Mouse (Mus musculus): Measurements from ENCODE around the gene Azin2. TPM values are rescaled to one million over a fixed set of nuclear protein-coding genes. Genes with fewer than 3 reads are reported as not detected.

Gene Azin2
- polyA plus RNA-seq, 1 experiment = 46.0 TPM

DNA sequence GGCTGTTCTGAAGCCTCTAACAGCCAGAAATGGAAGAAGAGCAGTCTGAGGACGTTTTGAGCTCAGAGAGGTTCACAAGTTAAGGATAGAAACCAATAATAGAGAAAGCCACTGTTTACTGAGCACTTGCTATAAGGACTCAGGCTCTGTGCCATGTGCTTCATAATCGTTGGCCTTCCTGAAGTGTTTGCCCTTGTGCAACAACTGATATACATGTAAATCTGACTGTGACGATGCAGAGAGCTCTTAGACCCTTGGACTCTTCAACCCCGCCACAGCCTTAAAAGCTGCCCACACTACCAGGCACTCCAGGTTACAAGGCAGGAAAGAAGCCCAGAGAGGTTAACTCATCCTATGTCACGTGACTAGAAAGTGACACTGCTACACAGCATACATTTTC lies 6.8 kb upstream of the Azin2 start:
- no peaks in the 10 kb centered on the region for H3K4me1 ChIP-seq (ENCODE audit: control insufficient read depth, insufficient read depth, low read length)
- H3K27ac ChIP-seq (ENCODE audit: insufficient read depth, low read length) = no peak overlapping the region
- no peak overlapping the region for H3K4me3 ChIP-seq (ENCODE audit: insufficient read depth, low read length)
- TF ChIP-seq POLR2A (IDR thresholded peaks at IDR 0.05; ENCODE audit: extremely low read depth, insufficient read depth, low read length) = no peak
- no peak for TF ChIP-seq CTCF (IDR thresholded peaks at IDR 0.05; ENCODE audit: extremely low read depth, insufficient read depth, low read length)

DNA sequence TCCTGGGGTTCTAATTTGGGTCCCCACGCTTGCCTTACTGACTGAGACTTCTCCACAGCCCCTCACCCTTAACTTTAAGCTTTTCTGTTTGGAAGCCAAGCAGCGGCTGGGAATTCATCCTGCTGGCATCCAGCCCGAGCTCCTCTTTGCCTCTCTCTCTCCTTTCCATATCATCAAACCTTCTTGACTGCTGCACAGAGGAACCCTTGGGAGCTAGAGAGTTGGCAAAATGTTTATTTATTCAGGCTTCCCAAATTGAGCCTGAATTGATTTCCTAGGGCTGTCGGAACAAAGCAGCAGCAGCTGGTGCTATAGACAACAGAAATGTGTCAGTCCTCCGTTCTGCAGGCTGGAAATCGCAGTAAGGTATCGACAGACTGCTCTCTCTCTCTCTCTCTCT lies 4.5 kb upstream of the Azin2 start:
- no peak overlapping the region for H3K27ac ChIP-seq (ENCODE audit: insufficient read depth, low read length)

DNA sequence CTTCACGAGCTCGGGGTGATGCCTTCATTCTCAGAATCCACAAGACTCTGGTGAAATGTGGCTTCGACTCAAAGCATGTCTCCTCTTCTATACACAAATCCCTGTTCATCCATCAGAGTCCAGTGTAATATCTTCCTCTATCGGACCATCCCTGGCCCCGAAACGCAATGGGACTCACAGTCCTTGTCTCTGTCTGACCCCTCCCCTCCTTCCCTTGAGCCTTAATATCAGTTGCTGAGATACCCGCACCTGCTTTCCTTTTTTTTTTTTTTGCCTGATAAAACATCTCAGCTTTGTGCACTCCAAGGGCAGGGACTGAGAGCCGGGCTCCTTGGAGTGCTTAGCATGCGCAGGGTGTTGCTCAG lies 666 bp upstream of the Azin2 start:
- H3K4me1 ChIP-seq (ENCODE audit: control insufficient read depth, insufficient read depth, low read length) = 0 out of 2 replicates have a peak, but pooled peaks cover 1% of the 10 kb centered on the region
- H3K27ac ChIP-seq (ENCODE audit: insufficient read depth, low read length) = no peak overlapping the region
- TF ChIP-seq CTCF (IDR thresholded peaks at IDR 0.05; ENCODE audit: extremely low read depth, insufficient read depth, low read length) (no peak), POLR2A (IDR thresholded peaks at IDR 0.05; ENCODE audit: extremely low read depth, insufficient read depth, low read length) (no peak)
- peak overlapping the region; percentile 44; the same call in 1 of the 2 replicates for H3K4me3 ChIP-seq (ENCODE audit: insufficient read depth, low read length)

More for the DNA sequence above, 4.5 kb upstream of the Azin2 start:
- H3K4me3 ChIP-seq (ENCODE audit: insufficient read depth, low read length) = no peak overlapping the region
- TF ChIP-seq POLR2A (IDR thresholded peaks at IDR 0.05; ENCODE audit: extremely low read depth, insufficient read depth, low read length) = no peak
- no peak for TF ChIP-seq CTCF (IDR thresholded peaks at IDR 0.05; ENCODE audit: extremely low read depth, insufficient read depth, low read length)
- H3K4me1 ChIP-seq (ENCODE audit: control insufficient read depth, insufficient read depth, low read length) = no peaks in the 10 kb centered on the region

DNA sequence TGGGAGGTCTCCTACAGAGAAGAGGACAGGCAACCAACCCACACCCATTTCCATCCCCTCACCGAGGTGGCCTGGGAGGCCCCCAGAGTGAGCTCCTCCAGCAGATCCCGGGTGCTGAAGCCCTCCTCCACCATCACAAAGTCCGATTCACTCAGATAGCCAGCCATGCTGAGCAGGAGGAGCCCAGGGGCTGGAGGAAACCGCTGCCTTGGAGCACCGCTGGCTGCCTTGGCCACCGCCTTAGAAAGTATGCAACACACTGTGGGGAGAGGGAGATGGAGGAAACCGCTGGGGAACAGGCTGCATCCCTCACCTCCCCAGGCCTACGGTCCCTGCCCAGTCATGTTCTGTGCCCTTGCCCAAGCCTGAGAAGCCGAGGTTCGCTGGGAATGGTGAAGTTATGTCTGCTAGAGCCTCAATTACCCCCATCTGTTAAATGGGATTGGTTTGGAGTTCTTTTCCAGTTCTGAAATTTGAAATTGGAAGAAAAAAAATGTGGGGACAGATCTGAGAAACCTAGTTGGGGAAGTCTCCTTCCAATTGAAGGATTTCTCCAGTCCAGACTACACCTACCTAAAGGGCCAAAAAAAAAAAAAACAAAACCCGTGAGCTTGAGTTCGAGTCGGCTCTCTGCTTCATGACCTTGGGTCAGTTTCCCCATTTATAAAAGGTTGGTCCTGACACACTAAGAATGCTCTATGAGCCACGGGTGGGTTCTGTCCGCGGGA lies 777 bp downstream of the Azin2 start:
- no peak overlapping the region for H3K27ac ChIP-seq (ENCODE audit: insufficient read depth, low read length)
- peak overlapping the region; percentile 44 for H3K4me3 ChIP-seq (ENCODE audit: insufficient read depth, low read length)
- TF ChIP-seq POLR2A (IDR thresholded peaks at IDR 0.05; ENCODE audit: extremely low read depth, insufficient read depth, low read length) (no peak), CTCF (IDR thresholded peaks at IDR 0.05; ENCODE audit: extremely low read depth, insufficient read depth, low read length) (no peak)
- H3K4me1 ChIP-seq (ENCODE audit: control insufficient read depth, insufficient read depth, low read length) = 0 out of 2 replicates have a peak, but pooled peaks cover 1% of the 10 kb centered on the region

DNA sequence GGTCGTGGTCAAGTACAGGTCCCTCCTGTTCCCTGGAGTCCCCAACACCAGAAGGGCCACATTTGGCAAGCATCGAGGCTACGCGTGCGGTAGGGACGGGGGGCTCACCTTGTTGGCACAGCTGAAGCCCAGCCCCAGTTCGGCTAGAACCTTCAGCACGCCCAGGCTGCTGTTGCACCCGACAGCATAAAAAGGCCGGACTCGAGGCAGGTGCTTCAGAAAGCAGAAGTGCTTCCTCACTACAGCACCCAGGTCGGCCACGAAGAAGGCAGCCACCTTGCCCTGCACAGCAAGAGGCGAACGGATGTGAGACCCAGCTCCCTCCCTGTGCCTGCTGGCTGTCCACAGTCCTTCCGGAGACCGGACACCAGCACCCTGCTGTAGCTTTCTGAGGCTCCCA lies 2.6 kb downstream of the Azin2 start:
- H3K4me1 ChIP-seq (ENCODE audit: control insufficient read depth, insufficient read depth, low read length) = 0 out of 2 replicates have a peak, but pooled peaks cover 1% of the 10 kb centered on the region
- no peak overlapping the region for H3K4me3 ChIP-seq (ENCODE audit: insufficient read depth, low read length)
- TF ChIP-seq CTCF (IDR thresholded peaks at IDR 0.05; ENCODE audit: extremely low read depth, insufficient read depth, low read length) (no peak), POLR2A (IDR thresholded peaks at IDR 0.05; ENCODE audit: extremely low read depth, insufficient read depth, low read length) (no peak)
- no peak overlapping the region for H3K27ac ChIP-seq (ENCODE audit: insufficient read depth, low read length)

DNA sequence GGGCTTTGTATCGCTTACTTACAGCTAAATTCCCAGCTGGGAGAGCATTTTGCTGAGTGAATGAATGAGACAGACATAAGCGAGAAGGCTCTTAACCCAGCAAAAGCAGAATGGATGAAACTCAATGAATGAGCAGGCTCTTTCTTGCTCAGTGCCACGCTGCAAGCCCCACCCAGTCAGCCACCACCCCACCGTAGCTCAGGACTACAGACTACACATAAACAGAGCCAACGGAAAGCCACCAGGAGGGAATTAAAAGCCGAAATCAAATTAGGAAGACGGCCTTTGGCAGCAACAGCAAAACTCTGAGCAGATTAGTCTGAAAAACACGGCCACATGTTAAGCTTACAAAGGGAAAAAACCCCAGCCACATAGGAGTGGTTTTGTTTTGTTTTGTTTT lies 3.4 kb downstream of the Azin2 start:
- H3K27ac ChIP-seq (ENCODE audit: insufficient read depth, low read length) = no peak overlapping the region
- no peak overlapping the region for H3K4me3 ChIP-seq (ENCODE audit: insufficient read depth, low read length)
- 0 out of 2 replicates have a peak, but pooled peaks cover 1% of the 10 kb centered on the region for H3K4me1 ChIP-seq (ENCODE audit: control insufficient read depth, insufficient read depth, low read length)
- TF ChIP-seq CTCF (IDR thresholded peaks at IDR 0.05; ENCODE audit: extremely low read depth, insufficient read depth, low read length) = no peak
- no peak for TF ChIP-seq POLR2A (IDR thresholded peaks at IDR 0.05; ENCODE audit: extremely low read depth, insufficient read depth, low read length)

DNA sequence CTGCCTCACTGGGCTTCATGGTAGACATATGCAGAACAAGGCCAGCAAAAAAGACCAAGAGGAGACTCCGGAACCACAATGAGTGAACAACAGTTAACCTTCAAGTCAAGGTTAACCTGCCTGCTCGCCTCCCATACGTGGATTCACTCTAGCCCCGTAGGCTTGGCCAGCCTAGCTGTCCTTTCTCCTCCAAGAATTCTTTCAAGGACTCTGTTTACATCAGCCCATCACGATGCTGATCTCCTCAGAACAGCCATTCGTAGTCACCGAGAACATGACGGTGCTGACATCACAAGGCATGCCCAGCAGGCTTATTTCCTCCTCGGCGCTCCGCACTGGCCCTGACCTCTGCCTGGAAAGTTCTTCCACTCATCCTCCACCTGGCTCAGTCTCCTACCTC lies 4.1 kb downstream of the Azin2 start:
- Histone ChIP-seq H3K27ac (ENCODE audit: insufficient read depth, low read length) (no peak overlapping the region), H3K4me1 (ENCODE audit: control insufficient read depth, insufficient read depth, low read length) (0 out of 2 replicates have a peak, but pooled peaks cover 1% of the 10 kb centered on the region), H3K4me3 (ENCODE audit: insufficient read depth, low read length) (no peak overlapping the region)
- TF ChIP-seq POLR2A (IDR thresholded peaks at IDR 0.05; ENCODE audit: extremely low read depth, insufficient read depth, low read length) (no peak), CTCF (IDR thresholded peaks at IDR 0.05; ENCODE audit: extremely low read depth, insufficient read depth, low read length) (no peak)

DNA sequence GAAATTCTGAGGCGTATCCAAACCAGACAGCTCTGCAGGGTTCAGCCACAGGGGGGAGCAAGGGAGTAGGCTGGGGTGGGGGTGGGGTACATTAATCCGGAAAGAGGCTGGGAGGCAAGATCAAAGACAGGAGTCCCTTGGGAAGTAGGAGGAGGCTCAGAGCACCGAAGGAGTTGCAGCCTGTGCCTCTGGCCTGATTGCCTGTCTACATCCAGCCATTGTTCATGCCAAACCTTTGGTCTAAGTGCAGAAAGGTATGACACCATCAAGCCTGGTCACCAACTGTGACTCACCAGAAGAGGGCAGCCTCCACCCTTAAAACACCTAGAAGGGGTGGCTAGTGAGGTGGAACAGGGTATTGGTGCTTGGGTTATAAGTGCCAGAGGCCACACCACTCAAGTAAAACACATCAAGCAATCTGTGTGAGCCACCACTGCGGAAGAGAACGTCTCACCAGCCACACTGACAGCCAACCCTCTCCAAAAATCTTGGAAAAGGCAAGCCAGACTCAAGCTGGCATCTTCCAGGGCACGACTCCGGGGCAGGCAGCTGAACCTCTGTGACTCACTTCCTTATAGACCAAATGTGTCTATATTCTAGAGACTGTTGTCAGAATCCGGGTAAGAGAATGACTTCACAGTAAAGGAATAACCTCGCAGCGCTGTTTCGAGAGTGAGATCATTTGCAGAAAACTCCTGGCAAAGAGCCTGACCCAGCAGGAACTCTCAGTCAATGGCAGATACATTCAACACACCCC lies 4.9 kb downstream of the Azin2 start:
- Histone ChIP-seq H3K4me3 (ENCODE audit: insufficient read depth, low read length) (no peak overlapping the region), H3K27ac (ENCODE audit: insufficient read depth, low read length) (no peak overlapping the region), H3K4me1 (ENCODE audit: control insufficient read depth, insufficient read depth, low read length) (0 out of 2 replicates have a peak, but pooled peaks cover 1% of the 10 kb centered on the region)
- TF ChIP-seq POLR2A (IDR thresholded peaks at IDR 0.05; ENCODE audit: extremely low read depth, insufficient read depth, low read length) = no peak
- TF ChIP-seq CTCF (IDR thresholded peaks at IDR 0.05; ENCODE audit: extremely low read depth, insufficient read depth, low read length) = peak; percentile 50

DNA sequence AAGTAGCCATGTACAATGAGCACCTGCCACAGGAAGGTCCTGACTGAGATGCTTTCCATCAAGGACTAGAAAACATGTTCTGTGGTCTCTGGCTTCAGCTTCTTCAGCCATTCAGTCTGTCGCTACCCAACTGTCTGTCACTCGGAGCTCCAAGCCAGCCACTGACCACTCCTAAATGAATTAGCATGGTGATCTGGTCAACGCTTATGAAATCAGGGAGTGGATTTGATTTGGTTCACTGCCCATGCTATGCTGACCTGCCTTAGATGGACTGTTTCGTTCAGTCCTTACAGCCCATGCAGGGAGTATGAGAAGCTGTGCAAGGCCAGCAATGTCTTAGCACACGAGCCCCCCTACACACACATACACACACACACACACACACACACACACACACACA lies 8.4 kb downstream of the Azin2 start:
- Histone ChIP-seq H3K4me1 (ENCODE audit: control insufficient read depth, insufficient read depth, low read length) (no peaks in the 10 kb centered on the region), H3K4me3 (ENCODE audit: insufficient read depth, low read length) (no peak overlapping the region), H3K27ac (ENCODE audit: insufficient read depth, low read length) (no peak overlapping the region)
- TF ChIP-seq POLR2A (IDR thresholded peaks at IDR 0.05; ENCODE audit: extremely low read depth, insufficient read depth, low read length) (no peak), CTCF (IDR thresholded peaks at IDR 0.05; ENCODE audit: extremely low read depth, insufficient read depth, low read length) (no peak)

DNA sequence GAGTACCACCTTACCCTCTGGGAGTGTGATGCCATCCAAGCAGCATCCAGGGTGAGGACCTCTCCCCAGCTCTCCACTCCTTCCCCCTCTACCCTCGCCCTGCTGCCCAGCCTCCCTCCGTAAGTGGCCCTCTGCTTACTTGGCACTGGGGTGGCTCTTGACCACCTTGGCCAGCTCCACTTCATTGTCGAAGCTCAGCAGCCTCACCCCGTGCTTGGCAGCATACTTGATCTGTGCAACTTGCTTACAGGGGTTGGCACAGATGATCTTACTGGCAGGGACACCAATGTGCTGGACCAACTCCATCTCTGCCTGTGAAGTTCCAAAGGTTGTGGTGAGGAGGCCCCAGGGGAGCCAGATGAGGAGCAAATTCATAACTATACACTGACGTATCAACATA lies 11.8 kb downstream of the Azin2 start:
- Histone ChIP-seq H3K4me3 (ENCODE audit: insufficient read depth, low read length) (no peak overlapping the region), H3K4me1 (ENCODE audit: control insufficient read depth, insufficient read depth, low read length) (no peaks in the 10 kb centered on the region), H3K27ac (ENCODE audit: insufficient read depth, low read length) (no peak overlapping the region)
- TF ChIP-seq POLR2A (IDR thresholded peaks at IDR 0.05; ENCODE audit: extremely low read depth, insufficient read depth, low read length) = no peak
- TF ChIP-seq CTCF (IDR thresholded peaks at IDR 0.05; ENCODE audit: extremely low read depth, insufficient read depth, low read length) = no peak

Measured in cortical plate, adult 2 months (tissue).